8 mouse cellular contexts compared by ENCODE assay signal in the genomic region with DNA sequence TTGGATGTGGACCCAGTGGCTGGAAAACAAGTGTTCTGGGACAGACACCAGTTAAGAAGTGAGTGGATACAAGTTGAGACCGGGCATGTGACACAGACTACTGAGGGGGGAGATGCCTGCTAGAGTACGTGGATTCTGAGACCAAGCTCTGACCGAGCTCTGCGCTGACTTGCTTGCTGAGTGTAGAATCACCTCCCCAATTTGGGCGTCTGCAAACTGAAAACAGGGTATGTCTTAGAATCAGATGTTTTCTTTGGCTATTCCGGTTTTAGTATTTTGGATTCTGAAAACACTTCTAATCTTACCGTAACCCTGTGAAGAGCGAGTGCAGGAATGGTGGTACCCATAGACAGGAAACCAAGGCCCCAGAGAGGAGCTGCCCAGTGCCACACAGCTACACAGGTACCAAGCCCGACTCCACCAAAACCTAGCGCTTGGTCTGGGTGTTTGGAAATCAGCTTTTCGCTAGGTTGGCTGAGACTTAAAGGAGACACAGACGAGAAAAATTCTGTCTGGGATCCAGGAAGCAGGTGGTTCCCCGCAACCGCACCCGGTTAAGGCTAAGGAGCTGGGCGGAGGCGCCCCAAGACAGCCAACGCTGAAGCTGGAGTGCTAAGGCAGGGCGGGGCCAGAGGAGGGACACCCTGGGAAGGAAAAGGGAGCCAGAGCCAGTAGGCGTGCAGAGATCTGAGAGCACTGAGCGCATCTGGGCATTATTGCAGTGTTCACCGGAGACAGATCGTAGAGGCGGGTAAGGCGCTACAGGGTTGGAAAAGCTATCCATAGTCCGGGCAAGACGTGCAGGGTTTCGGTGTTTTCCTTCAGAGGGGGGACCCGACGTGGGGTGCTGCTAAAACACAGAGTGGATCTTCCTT. TPM values are rescaled to one million over a fixed set of nuclear protein-coding genes. Genes with fewer than 3 reads are reported as not detected.
DNase-seq lines count a peak whose midpoint lies in the region; ATAC-seq and TF ChIP-seq lines count a peak whose summit lies in the region.

No protein-coding gene starts in this region.

- no peak overlapping the region for H3K27ac ChIP-seq in hindbrain, postnatal 0 days

- H3K9me3 ChIP-seq in hindbrain, postnatal 0 days (ENCODE audit: low read length) = no peaks in the 10 kb centered on the region

- H3K4me2 ChIP-seq in hindbrain, postnatal 0 days (ENCODE audit: low read depth, low read length) = peak overlapping the region; percentile 73

- intact Hi-C loops in left cerebral cortex, postnatal 25 days (cut with DNase I) = no loop called here

- no peaks in the 10 kb centered on the region for H3K36me3 ChIP-seq in hindbrain, postnatal 0 days (ENCODE audit: insufficient read depth, low read length)

- TF ChIP-seq CTCF in hindbrain, postnatal 0 days (IDR thresholded peaks at IDR 0.05; ENCODE audit: low read depth) = no peak

- ATAC-seq in hindbrain, postnatal 0 days = peak; percentile 40; the same call in 1 of the 2 replicates
- peak; percentile 76 for ATAC-seq in megakaryocyte, adult 5-6 weeks (ENCODE audit: poor library complexity, severe bottlenecking)

- peak; percentile 54 for DNase-seq in ZHBTc4 (ENCODE audit: low read depth, low spot score)
- DNase-seq in embryo, embryonic 9.5 days (ENCODE audit: extremely low spot score) = peak; percentile 56
- peak; percentile 41 for DNase-seq in gastrocnemius, postnatal 25 days
- peak; percentile 29 for DNase-seq in hindbrain, postnatal 0 days (ENCODE audit: low spot score)
- DNase-seq in left cerebral cortex, postnatal 25 days (ENCODE audit: low spot score in 2 of 2) = peak; percentile 53 to 78
- DNase-seq in right cerebral cortex, postnatal 25 days = peak; percentile 66
- no peak for DNase-seq in B cell, adult 2 months

- peak overlapping the region; percentile 28 for H3K9ac ChIP-seq in hindbrain, postnatal 0 days (replicated peaks; ENCODE audit: low read length)

- H3K4me3 ChIP-seq in hindbrain, postnatal 0 days (ENCODE audit: low read length) = peak overlapping the region; percentile 38

- peaks cover 14% of the 10 kb centered on the region for H3K27me3 ChIP-seq in hindbrain, postnatal 0 days (ENCODE audit: insufficient read depth, low read length)

- peaks cover 6% of the 10 kb centered on the region; the same call in 1 of the 2 replicates for H3K4me1 ChIP-seq in hindbrain, postnatal 0 days (ENCODE audit: insufficient read depth, low read length)

- WGBS in hindbrain, postnatal 0 days = 11% methylated on average over 30 of the region's 30 CpGs

RNA-seq across cellular contexts. Expression of gene Kcne3, which starts 2.0 kb away (rescaled TPM):
- total RNA-seq in gastrocnemius, postnatal 25 days (2021) = under 1 TPM in 1 of 2 experiments, not detected in 1; 0.70 TPM
- 0.47 TPM in 1 of 2 replicates, not detected in the other for total RNA-seq in hindbrain, postnatal 0 days (2014; rRNA removed)
- 0.25 and 0.33 TPM in 2 replicates for polyA plus RNA-seq in hindbrain, postnatal 0 days (2015; fragmentation: Nextera tagmentation; extraction: Ambion mirVana)
- total RNA-seq in left cerebral cortex, postnatal 25 days (2021) = not detected
- total RNA-seq in megakaryocyte, adult 5-6 weeks (2015) = 18.0 and 21.1 TPM in 2 replicates
- 12.0 and 19.5 TPM in 2 replicates for total RNA-seq in megakaryocyte, adult 5-6 weeks (2017)

RNA-seq across cellular contexts. Expression of gene Lipt2, which starts 19.2 kb away (rescaled TPM):
- 1 to 10 TPM; 4.1 to 4.2 TPM for total RNA-seq in gastrocnemius, postnatal 25 days (2021)
- 13.8 and 20.1 TPM in 2 replicates for total RNA-seq in hindbrain, postnatal 0 days (2014; rRNA removed)
- polyA plus RNA-seq in hindbrain, postnatal 0 days (2015; fragmentation: Nextera tagmentation; extraction: Ambion mirVana) = 19.2 and 19.5 TPM in 2 replicates
- 1 to 10 TPM; 4.9 to 5.4 TPM for total RNA-seq in left cerebral cortex, postnatal 25 days (2021)
- total RNA-seq in megakaryocyte, adult 5-6 weeks (2015) = 9.4 and 10.9 TPM in 2 replicates
- 2.1 and 4.6 TPM in 2 replicates for total RNA-seq in megakaryocyte, adult 5-6 weeks (2017)

RNA-seq across cellular contexts. Expression of gene Pgm2l1, which starts 48.9 kb away (rescaled TPM):
- 10 to 100 TPM; 13.0 to 15.0 TPM for total RNA-seq in gastrocnemius, postnatal 25 days (2021)
- 123 and 127 TPM in 2 replicates for total RNA-seq in hindbrain, postnatal 0 days (2014; rRNA removed)
- 34.4 and 34.8 TPM in 2 replicates for polyA plus RNA-seq in hindbrain, postnatal 0 days (2015; fragmentation: Nextera tagmentation; extraction: Ambion mirVana)
- 100 to 1,000 TPM; 303 to 336 TPM for total RNA-seq in left cerebral cortex, postnatal 25 days (2021)
- 9.8 and 11.9 TPM in 2 replicates for total RNA-seq in megakaryocyte, adult 5-6 weeks (2015)
- total RNA-seq in megakaryocyte, adult 5-6 weeks (2017) = 7.7 and 9.6 TPM in 2 replicates

RNA-seq across cellular contexts. Expression of gene Pold3, which starts 56.9 kb away (rescaled TPM):
- 1 to 10 TPM; 5.1 to 5.3 TPM for total RNA-seq in gastrocnemius, postnatal 25 days (2021)
- total RNA-seq in hindbrain, postnatal 0 days (2014; rRNA removed) = 20.4 and 29.4 TPM in 2 replicates
- 38.6 and 41.0 TPM in 2 replicates for polyA plus RNA-seq in hindbrain, postnatal 0 days (2015; fragmentation: Nextera tagmentation; extraction: Ambion mirVana)
- total RNA-seq in left cerebral cortex, postnatal 25 days (2021) = 10 to 100 TPM; 32.9 to 35.7 TPM
- total RNA-seq in megakaryocyte, adult 5-6 weeks (2015) = 37.3 and 37.8 TPM in 2 replicates
- 109 and 112 TPM in 2 replicates for total RNA-seq in megakaryocyte, adult 5-6 weeks (2017)

Comparison
In these comparisons a context has a peak if more than half of its experiments do, and no peak if none do; other contexts are left out.
1. DNase-seq: peak in ZHBTc4 (single experiment), embryo, embryonic 9.5 days (single experiment), gastrocnemius, postnatal 25 days (single experiment), hindbrain, postnatal 0 days (single experiment), left cerebral cortex, postnatal 25 days (2 of 2) and right cerebral cortex, postnatal 25 days (single experiment); none in B cell, adult 2 months (0 of 2).